Mouse (Mus musculus): ENCODE results near the gene Slc36a2. TPM values are rescaled to one million over a fixed set of nuclear protein-coding genes. Genes with fewer than 3 reads are reported as not detected.

Slc36a2 gene
- polyA plus RNA-seq, 1 experiment from 2014 or later, result 5.7 TPM

DNA sequence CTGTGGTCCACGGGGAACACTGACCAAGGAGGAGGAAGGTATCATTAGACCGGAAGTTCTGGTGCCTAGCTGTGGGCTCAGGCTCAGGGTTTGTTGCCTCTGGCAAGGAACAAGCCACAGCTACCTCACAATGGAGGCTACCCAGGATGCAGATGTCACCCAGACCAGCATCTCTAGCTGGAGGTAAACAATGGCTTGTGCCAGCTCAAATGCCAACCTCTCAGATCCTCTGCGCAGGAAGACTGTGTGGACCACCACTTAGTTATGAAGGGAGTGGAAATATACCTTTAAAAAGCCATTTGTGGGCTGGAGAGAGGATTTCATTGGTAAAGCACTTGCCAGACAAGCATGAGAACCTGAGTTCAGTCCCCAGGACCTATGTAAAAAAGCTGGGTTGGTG lies 33.3 kb downstream of the Slc36a2 start, which contains the start of gene Slc36a3:
Gene Slc36a3, minus strand, starts transcription at position 101 of the 400 bp plus-strand sequence.
- DNase-seq (no peak), ATAC-seq (no peak)
- no peak for TF ChIP-seq CTCF (IDR thresholded peaks at IDR 0.05; ENCODE audit: low read depth)
- H3K4me3 ChIP-seq (ENCODE audit: low read depth, low read length), result no peak within 1 kb of the TSS
- H3K27ac ChIP-seq (ENCODE audit: low read depth), result no peak within 1 kb of the TSS
- no peaks in the 10 kb centered on the region for H3K9me3 ChIP-seq (ENCODE audit: low read length)
- no peak within 1 kb of the TSS for H3K9ac ChIP-seq (replicated peaks)
- no peaks in the 10 kb centered on the region for H3K36me3 ChIP-seq (replicated peaks; ENCODE audit: insufficient read depth, low read length)
- no peaks in the 10 kb centered on the region for H3K27me3 ChIP-seq (ENCODE audit: insufficient read depth, low read length)
- H3K4me1 ChIP-seq (ENCODE audit: insufficient read depth), result peaks cover 12% of the 10 kb centered on the region; the same call in 1 of the 2 replicates
- H3K4me2 ChIP-seq (ENCODE audit: low read depth, low read length), result no peak within 1 kb of the TSS
- WGBS (ENCODE audit: insufficient replicate concordance), result 66% methylated on average over 3 of the region's 3 CpGs

DNA sequence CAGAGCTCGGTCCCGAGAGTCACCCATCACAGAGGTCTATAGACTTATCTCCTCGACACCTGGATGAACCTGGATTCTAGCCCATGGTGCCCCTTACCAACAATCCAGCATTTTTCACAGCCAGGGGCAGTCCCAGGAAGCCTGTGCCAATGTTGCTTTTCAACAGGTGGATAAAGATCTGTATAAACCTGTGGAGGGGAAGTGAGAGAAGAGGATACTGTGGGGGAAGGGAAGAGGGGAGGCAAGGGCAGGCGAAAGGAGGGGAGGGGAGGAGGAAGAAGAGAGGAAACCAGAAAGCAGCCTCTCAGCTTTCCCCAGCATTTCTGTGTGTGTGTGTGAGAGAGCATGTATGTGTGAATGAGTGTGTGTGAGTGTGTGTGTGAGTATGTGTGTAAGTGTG lies 36.4 kb downstream of the Slc36a2 start:
- H3K9ac ChIP-seq (replicated peaks), result no peak overlapping the region
- no peak for TF ChIP-seq CTCF (IDR thresholded peaks at IDR 0.05; ENCODE audit: low read depth)
- TF ChIP-seq EP300 (IDR thresholded peaks at IDR 0.05; ENCODE audit: low read depth), result no peak
- no peak overlapping the region for H3K4me2 ChIP-seq (ENCODE audit: low read depth, low read length)
- WGBS (ENCODE audit: insufficient replicate concordance), result 60% methylated on average over 4 of the region's 4 CpGs
- no peak for ATAC-seq
- peaks cover 12% of the 10 kb centered on the region; the same call in 1 of the 2 replicates for H3K4me1 ChIP-seq (ENCODE audit: insufficient read depth)
- H3K27me3 ChIP-seq (ENCODE audit: insufficient read depth, low read length), result no peaks in the 10 kb centered on the region
- H3K9me3 ChIP-seq (ENCODE audit: low read length), result no peaks in the 10 kb centered on the region
- H3K27ac ChIP-seq (ENCODE audit: low read depth), result no peak overlapping the region
- no peak overlapping the region for H3K4me3 ChIP-seq (ENCODE audit: low read depth, low read length)
- H3K36me3 ChIP-seq (replicated peaks; ENCODE audit: insufficient read depth, low read length), result no peaks in the 10 kb centered on the region
- no peak for DNase-seq

DNA sequence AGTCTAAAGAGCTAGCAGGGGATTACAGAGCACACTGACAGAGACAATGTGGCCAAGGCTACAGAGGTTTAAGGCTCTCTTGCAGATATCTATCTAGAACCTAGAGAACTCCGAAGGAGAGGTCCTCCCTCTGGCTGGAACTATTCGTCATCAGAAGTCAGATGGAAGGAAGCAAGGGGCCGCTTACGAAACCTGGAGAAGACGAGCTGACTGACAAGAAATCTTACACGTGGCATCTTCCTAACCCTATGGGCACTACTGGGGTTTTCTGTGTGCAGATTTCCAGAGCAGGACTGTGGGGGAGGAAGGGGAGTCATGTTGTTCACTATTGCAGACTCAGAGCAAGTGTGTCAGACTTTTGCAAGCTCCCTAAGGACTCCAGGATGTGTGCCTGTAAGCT lies 37.5 kb downstream of the Slc36a2 start:
- Histone ChIP-seq H3K4me1 (ENCODE audit: insufficient read depth) (peaks cover 12% of the 10 kb centered on the region; the same call in 1 of the 2 replicates), H3K4me2 (ENCODE audit: low read depth, low read length) (no peak overlapping the region), H3K4me3 (ENCODE audit: low read depth, low read length) (no peak overlapping the region), H3K36me3 (replicated peaks; ENCODE audit: insufficient read depth, low read length) (no peaks in the 10 kb centered on the region), H3K27me3 (ENCODE audit: insufficient read depth, low read length) (no peaks in the 10 kb centered on the region), H3K27ac (ENCODE audit: low read depth) (peak overlapping the region; percentile 3; the same call in 1 of the 2 replicates), H3K9ac (replicated peaks) (no peak overlapping the region), H3K9me3 (ENCODE audit: low read length) (no peaks in the 10 kb centered on the region)
- no peak for TF ChIP-seq EP300 (IDR thresholded peaks at IDR 0.05; ENCODE audit: low read depth)
- no peak for TF ChIP-seq CTCF (IDR thresholded peaks at IDR 0.05; ENCODE audit: low read depth)
- no peak for DNase-seq
- WGBS (ENCODE audit: insufficient replicate concordance), result 20% methylated on average over 6 of the region's 6 CpGs
- ATAC-seq, result no peak

DNA sequence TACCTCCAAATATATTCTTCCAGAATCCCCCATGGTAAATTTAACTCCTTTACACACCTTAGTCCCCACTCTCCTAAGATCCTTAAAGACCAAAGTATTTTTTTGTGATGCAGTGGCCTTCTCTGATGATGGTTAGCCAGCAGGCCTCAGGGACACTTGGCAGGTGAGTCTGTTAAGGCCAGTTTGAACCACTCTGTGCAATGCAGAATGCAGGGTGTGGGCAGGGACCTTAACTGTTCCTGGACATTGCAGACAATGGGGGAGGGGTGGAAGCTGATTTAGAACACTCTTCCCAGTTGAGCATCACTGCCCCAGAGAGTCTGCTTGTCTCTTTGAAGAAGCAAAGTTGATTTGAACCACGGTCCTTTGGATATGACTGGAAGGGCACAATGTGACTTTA lies 38.0 kb downstream of the Slc36a2 start:
- TF ChIP-seq CTCF (IDR thresholded peaks at IDR 0.05; ENCODE audit: low read depth) (no peak), EP300 (IDR thresholded peaks at IDR 0.05; ENCODE audit: low read depth) (no peak)
- H3K4me1 ChIP-seq (ENCODE audit: insufficient read depth), result peaks cover 12% of the 10 kb centered on the region; the same call in 1 of the 2 replicates
- DNase-seq (no peak), ATAC-seq (no peak)
- no peak overlapping the region for H3K27ac ChIP-seq (ENCODE audit: low read depth)
- 76% methylated on average over 1 of the region's 1 CpGs for WGBS (ENCODE audit: insufficient replicate concordance)
- H3K9me3 ChIP-seq (ENCODE audit: low read length), result no peaks in the 10 kb centered on the region
- no peaks in the 10 kb centered on the region for H3K27me3 ChIP-seq (ENCODE audit: insufficient read depth, low read length)
- no peaks in the 10 kb centered on the region for H3K36me3 ChIP-seq (replicated peaks; ENCODE audit: insufficient read depth, low read length)
- H3K4me3 ChIP-seq (ENCODE audit: low read depth, low read length), result no peak overlapping the region
- no peak overlapping the region for H3K9ac ChIP-seq (replicated peaks)
- H3K4me2 ChIP-seq (ENCODE audit: low read depth, low read length), result no peak overlapping the region

DNA sequence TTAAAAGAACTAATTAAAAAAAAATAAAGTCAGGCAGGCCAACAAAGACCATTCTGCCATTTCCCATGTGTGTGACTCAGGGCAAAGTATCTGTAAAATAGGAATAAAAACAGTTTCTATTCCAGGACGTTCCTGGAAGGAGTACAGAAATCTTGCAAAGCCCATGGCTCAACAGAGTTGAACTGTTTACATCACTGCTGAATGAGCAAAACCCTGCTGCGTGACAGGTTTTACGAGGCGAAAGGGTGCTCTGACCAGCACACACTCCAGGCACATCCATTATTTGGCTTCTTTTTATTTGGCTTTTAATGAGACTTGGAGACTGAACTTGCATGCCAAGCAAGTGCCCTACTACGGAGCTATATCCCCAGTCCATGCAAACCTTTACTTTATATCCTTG lies 40.9 kb downstream of the Slc36a2 start:
- Histone ChIP-seq H3K4me3 (ENCODE audit: low read depth, low read length) (no peak overlapping the region), H3K9me3 (ENCODE audit: low read length) (no peaks in the 10 kb centered on the region), H3K27ac (ENCODE audit: low read depth) (no peak overlapping the region), H3K36me3 (replicated peaks; ENCODE audit: insufficient read depth, low read length) (no peaks in the 10 kb centered on the region), H3K9ac (replicated peaks) (no peak overlapping the region), H3K4me1 (ENCODE audit: insufficient read depth) (peaks cover 12% of the 10 kb centered on the region; the same call in 1 of the 2 replicates), H3K4me2 (ENCODE audit: low read depth, low read length) (no peak overlapping the region), H3K27me3 (ENCODE audit: insufficient read depth, low read length) (no peaks in the 10 kb centered on the region)
- WGBS (ENCODE audit: insufficient replicate concordance), result 71% methylated on average over 5 of the region's 5 CpGs
- no peak for DNase-seq
- no peak for ATAC-seq
- TF ChIP-seq EP300 (IDR thresholded peaks at IDR 0.05; ENCODE audit: low read depth) (no peak), CTCF (IDR thresholded peaks at IDR 0.05; ENCODE audit: low read depth) (no peak)

DNA sequence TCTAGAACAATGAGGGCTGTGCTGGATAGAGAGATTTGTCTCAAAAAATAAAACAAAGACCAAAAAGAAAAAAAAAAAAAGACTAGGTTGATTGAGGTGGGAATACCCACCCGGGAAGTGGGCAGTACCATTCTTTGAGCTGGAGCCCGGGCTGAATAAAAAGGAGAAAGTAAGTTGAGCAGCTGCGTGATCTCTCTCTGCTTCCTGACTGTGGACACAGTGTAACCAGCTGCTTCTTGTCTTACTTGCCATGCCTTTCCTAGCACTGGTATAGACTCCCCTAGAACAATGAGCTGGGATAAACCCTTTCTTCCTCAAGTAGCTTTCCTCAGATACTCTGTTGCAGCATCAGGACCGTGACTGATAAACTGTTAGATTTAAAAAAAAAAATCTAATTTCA lies 43.4 kb downstream of the Slc36a2 start:
- H3K27ac ChIP-seq (ENCODE audit: low read depth), result no peak overlapping the region
- no peaks in the 10 kb centered on the region for H3K9me3 ChIP-seq (ENCODE audit: low read length)
- no peak for TF ChIP-seq CTCF (IDR thresholded peaks at IDR 0.05; ENCODE audit: low read depth)
- no peak for TF ChIP-seq EP300 (IDR thresholded peaks at IDR 0.05; ENCODE audit: low read depth)
- no peak overlapping the region for H3K9ac ChIP-seq (replicated peaks)
- H3K4me3 ChIP-seq (ENCODE audit: low read depth, low read length), result no peak overlapping the region
- DNase-seq, result no peak
- no peaks in the 10 kb centered on the region for H3K36me3 ChIP-seq (replicated peaks; ENCODE audit: insufficient read depth, low read length)
- H3K27me3 ChIP-seq (ENCODE audit: insufficient read depth, low read length), result no peaks in the 10 kb centered on the region
- no peak for ATAC-seq
- H3K4me1 ChIP-seq (ENCODE audit: insufficient read depth), result no peaks in the 10 kb centered on the region
- H3K4me2 ChIP-seq (ENCODE audit: low read depth, low read length), result no peak overlapping the region
- WGBS (ENCODE audit: insufficient replicate concordance), result 73% methylated on average over 4 of the region's 4 CpGs

DNA sequence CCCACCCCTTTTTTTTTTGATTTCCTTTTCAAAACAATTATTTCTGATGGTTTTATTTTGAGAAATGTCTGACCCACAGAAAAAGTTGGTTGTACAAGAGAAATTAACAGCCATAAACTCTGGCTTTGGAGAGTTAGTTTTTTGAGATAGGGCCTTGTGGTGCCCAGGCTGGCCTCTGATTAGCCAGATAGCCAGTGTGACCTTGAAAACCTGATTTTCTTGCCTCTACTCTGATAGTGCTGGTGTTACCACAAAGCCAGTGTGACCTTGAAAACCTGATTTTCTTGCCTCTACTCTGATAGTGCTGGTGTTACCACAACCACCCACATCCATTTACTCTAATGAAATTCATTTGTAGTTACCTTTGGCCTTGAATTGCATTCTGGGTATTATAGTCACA lies 47.2 kb downstream of the Slc36a2 start:
- DNase-seq (no peak), ATAC-seq (no peak)
- Histone ChIP-seq H3K27me3 (ENCODE audit: insufficient read depth, low read length) (no peaks in the 10 kb centered on the region), H3K27ac (ENCODE audit: low read depth) (no peak overlapping the region), H3K4me1 (ENCODE audit: insufficient read depth) (no peaks in the 10 kb centered on the region), H3K9ac (replicated peaks) (no peak overlapping the region), H3K9me3 (ENCODE audit: low read length) (no peaks in the 10 kb centered on the region), H3K4me2 (ENCODE audit: low read depth, low read length) (no peak overlapping the region), H3K4me3 (ENCODE audit: low read depth, low read length) (no peak overlapping the region), H3K36me3 (replicated peaks; ENCODE audit: insufficient read depth, low read length) (no peaks in the 10 kb centered on the region)
- TF ChIP-seq CTCF (IDR thresholded peaks at IDR 0.05; ENCODE audit: low read depth) (no peak), EP300 (IDR thresholded peaks at IDR 0.05; ENCODE audit: low read depth) (no peak)

All from liver, postnatal 0 days (tissue).